Mouse (Mus musculus): Measurements from ENCODE around the gene Gm10750. TPM values are rescaled to one million over a fixed set of nuclear protein-coding genes. Genes with fewer than 3 reads are reported as not detected.
"Not testable (repeated sequence)": the region's sequence is repeated elsewhere in the genome, so short reads cannot be mapped to it uniquely, and the experiment has no call there.

Gene Gm10750
- polyA plus RNA-seq (2015; fragmentation: Nextera tagmentation; extraction: Ambion mirVana), result not detected in 2 replicates

DNA sequence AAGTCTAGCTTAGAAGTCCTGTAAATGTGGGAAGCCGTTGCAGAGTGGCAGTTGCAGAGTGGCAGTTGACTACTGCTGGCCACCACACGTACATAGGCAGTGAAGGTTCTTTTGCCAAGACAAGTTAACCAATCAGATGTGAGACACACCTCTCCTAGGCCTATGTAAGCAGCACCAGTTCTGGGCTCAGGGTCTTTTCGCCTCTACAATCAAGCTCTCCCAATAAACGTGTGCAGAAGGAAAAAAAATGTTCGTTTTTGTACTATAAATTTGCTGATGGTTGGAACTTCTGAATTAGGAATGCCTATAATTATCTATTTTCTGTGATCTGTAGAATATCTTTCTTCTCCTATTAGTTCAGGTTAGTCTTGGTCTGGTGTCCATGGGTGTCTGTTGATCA is at the start of gene Gm10750:
Gene Gm10750, minus strand, starts transcription at position 101 of the 400 bp plus-strand sequence.
- H3K4me2 ChIP-seq; H3K27me3 ChIP-seq; H3K9me3 ChIP-seq; ATAC-seq (ENCODE audit: borderline replicate concordance, extremely low read depth, low FRiP score, low TSS enrichment); H3K9ac ChIP-seq; H3K27ac ChIP-seq; H3K4me1 ChIP-seq; H3K36me3 ChIP-seq; H3K4me3 ChIP-seq: not testable (repeated sequence)
- 63% methylated on average over 5 of the region's 5 CpGs for WGBS

- H3K9me3 ChIP-seq, result no peaks in the 10 kb centered on the region
- ATAC-seq (ENCODE audit: borderline replicate concordance, extremely low read depth, low FRiP score, low TSS enrichment), result no peak
- no peak overlapping the region for H3K4me2 ChIP-seq
- no peaks in the 10 kb centered on the region for H3K36me3 ChIP-seq
- H3K27me3 ChIP-seq, result no peaks in the 10 kb centered on the region
- 61% methylated on average over 2 of the region's 2 CpGs for WGBS
- H3K27ac ChIP-seq, result no peak overlapping the region
- no peak overlapping the region for H3K9ac ChIP-seq
- H3K4me3 ChIP-seq, result no peak overlapping the region
- no peaks in the 10 kb centered on the region for H3K4me1 ChIP-seq
Measured at GRCm38 (mm10) chr2:149004826-149005225, 12.2 kb downstream of the Gm10750 start.

DNA sequence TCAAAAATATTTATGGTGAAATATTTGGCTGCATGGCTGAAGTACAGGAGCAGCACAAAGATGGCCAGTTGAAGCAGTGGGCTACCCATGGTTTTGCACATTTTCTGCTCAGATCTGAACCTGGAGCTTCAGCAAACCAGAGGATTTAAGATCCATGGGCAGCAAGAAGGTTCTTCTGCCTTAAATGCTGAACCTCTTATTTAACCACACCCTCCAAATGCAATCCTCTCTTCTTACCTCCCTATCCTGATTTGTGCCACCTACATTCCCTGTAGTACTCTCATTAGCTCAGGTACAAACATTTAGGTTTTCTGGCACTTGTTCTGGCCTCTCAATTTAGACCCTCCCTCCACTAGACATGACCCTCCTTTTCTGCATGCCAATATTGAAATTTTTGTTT is 13.9 kb downstream of the Gm10750 start, which contains the start of gene Gm1330:
Gene Gm1330, minus strand, starts transcription at position 101 of the 400 bp plus-strand sequence.
- H3K27me3 ChIP-seq, result no peaks in the 10 kb centered on the region
- H3K9me3 ChIP-seq, result no peaks in the 10 kb centered on the region
- no peak within 1 kb of the TSS for H3K27ac ChIP-seq
- H3K4me3 ChIP-seq, result no peak within 1 kb of the TSS
- no peak within 1 kb of the TSS for H3K9ac ChIP-seq
- no peak within 1 kb of the TSS for H3K4me2 ChIP-seq
- no peaks in the 10 kb centered on the region for H3K36me3 ChIP-seq
- no peak for ATAC-seq (ENCODE audit: borderline replicate concordance, extremely low read depth, low FRiP score, low TSS enrichment)
- H3K4me1 ChIP-seq, result no peaks in the 10 kb centered on the region

- no peaks in the 10 kb centered on the region for H3K27me3 ChIP-seq
- no peak overlapping the region for H3K9ac ChIP-seq
- H3K27ac ChIP-seq, result no peak overlapping the region
- no peak for ATAC-seq (ENCODE audit: borderline replicate concordance, extremely low read depth, low FRiP score, low TSS enrichment)
- no peak overlapping the region for H3K4me2 ChIP-seq
- no peaks in the 10 kb centered on the region for H3K4me1 ChIP-seq
- 86% methylated on average over 2 of the region's 2 CpGs for WGBS
- H3K9me3 ChIP-seq, result no peaks in the 10 kb centered on the region
- H3K36me3 ChIP-seq, result no peaks in the 10 kb centered on the region
- H3K4me3 ChIP-seq, result no peak overlapping the region
Measured at GRCm38 (mm10) chr2:148995133-148995532, 21.9 kb downstream of the Gm10750 start.

Other genes with a start within 250 kb of the Gm10750 start
- gene Cst11, start 245.7 kb downstream of the Gm10750 start, polyA plus RNA-seq (2015; fragmentation: Nextera tagmentation; extraction: Ambion mirVana), result not detected in 2 replicates
- gene 8030411F24Rik, start 235.2 kb downstream of the Gm10750 start, polyA plus RNA-seq (2015; fragmentation: Nextera tagmentation; extraction: Ambion mirVana), result not detected in 2 replicates
- gene Cst12, start 227.9 kb downstream of the Gm10750 start, polyA plus RNA-seq (2015; fragmentation: Nextera tagmentation; extraction: Ambion mirVana), result not detected in 2 replicates
- not detected in 2 replicates for gene Cst8, start 218.5 kb downstream of the Gm10750 start, polyA plus RNA-seq (2015; fragmentation: Nextera tagmentation; extraction: Ambion mirVana)
- gene Cst13, start 197.2 kb downstream of the Gm10750 start, polyA plus RNA-seq (2015; fragmentation: Nextera tagmentation; extraction: Ambion mirVana), result not detected in 2 replicates
- 0.37 and 0.42 TPM in 2 replicates for gene Cst9, start 182.1 kb downstream of the Gm10750 start, polyA plus RNA-seq (2015; fragmentation: Nextera tagmentation; extraction: Ambion mirVana)
- gene 9230104L09Rik, start 152.2 kb downstream of the Gm10750 start, polyA plus RNA-seq (2015; fragmentation: Nextera tagmentation; extraction: Ambion mirVana), result not detected in 2 replicates
- 514 and 555 TPM in 2 replicates for gene Cst3, start 141.5 kb downstream of the Gm10750 start, polyA plus RNA-seq (2015; fragmentation: Nextera tagmentation; extraction: Ambion mirVana)
- not detected in 2 replicates for gene Gm1330, start 14.0 kb downstream of the Gm10750 start, polyA plus RNA-seq (2015; fragmentation: Nextera tagmentation; extraction: Ambion mirVana)